Mouse (Mus musculus): Measurements from ENCODE around the gene Fam243.
A peak's percentile ranks its signal among the peaks of the same experiment; 100 is the strongest.

Gene Fam243

DNA sequence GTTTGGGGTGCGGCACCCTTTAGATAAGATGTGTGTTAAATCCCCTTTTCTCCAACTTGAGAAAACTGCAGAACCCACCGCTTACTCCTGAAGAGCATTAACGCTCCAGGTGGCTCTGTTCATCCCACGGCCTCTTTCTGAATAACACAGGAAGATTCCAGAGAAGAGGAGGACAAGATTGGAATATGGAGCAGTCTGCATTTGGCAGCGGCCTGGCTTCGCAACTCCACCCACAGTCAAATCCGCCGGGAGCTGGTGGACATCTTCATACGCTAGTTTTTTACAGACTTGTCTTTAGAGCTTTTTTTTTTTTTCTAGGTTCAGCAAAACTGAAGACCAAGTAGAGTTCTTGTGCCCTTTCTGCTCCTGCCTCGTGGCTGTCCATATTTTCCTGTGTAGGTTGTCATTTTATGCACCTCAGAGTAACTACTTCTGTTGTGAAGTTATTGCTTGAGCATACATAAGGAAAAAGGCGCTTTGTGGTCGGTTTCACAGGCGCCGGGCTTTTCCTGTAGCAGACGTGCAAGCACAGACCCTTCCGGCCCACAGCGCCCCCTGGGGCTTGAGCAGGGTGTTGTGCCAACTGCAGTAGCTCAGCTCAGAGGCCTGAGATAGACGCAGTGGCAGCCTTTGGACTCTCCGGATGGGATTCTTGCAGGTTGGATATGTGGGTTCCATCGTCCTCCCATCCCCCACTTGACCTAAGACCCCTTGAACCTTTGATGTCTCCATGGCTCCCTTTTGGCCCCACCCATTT is 1.7 kb downstream of the Fam243 start:
- DNase-seq (ENCODE audit: low spot score in 2 of 2) = peak; percentile 53 to 84

GRCm38 (mm10) chr16:92316049-92316738 is 5.0 kb downstream of the Fam243 start:
- DNase-seq (ENCODE audit: low spot score in 2 of 2) = no peak

DNA sequence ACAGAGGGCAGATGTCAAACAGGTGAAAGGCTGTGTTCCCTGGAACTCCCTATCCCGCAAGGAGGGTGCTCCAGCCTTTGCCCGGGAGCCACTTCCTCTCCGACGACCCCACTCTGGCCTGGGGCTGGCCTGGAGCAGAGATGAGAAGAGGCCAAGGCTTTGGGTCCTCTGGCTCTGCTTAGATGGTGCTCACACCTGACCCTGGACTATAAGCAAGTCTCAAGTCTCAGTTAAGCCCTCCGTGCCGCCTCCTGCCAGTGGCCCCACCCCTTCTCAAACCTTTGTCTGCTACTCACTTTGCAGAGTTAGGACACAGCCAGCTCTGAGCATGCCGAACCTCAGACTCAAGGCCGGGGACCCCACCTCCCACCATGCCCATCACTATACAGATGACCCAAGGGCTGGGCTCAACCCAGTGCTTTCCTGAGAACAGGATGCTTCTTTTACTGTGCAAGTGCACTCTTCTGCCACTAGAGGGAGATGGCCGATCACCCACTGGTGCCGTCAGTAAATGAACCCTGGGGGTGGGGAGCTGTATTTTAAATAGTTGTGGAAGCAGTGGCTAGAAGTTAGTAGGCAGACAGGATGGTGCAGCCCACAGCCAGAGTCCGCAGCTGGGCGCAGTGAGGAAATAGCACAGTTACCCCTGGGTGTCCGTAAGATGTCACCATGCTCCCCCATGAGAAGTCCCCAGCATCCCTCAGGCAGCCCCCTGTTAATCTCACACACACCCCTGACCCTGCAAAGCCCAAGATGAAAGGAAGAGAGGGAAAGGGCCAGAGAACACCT is 7.1 kb downstream of the Fam243 start:
- DNase-seq (ENCODE audit: low spot score in 2 of 2) = peak; percentile 13 to 41

- DNase-seq (ENCODE audit: low spot score in 2 of 2) = no peak
Observed at GRCm38 (mm10) chr16:92309126-92309525, 12.1 kb downstream of the Fam243 start.

DNA sequence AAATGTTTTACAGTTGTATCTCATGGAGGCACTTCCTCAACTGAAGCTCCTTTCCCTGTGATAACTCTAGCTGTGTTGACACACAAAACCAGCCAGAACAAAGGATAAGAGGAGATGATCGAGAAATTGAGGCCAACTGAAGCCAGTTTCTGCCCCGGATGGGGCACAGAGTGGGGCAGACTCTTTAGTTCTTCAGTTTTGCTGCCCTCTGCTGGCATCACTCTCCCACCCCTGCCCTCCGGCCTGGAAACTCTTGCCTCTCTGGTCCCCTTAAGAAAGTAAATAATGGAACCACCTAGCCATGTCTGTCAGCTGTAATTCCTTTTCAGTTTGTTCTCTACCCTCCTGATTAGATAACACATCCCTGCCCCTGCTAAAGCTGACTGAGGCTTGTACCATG is 13.3 kb downstream of the Fam243 start:
- DNase-seq (ENCODE audit: low spot score in 2 of 2) = no peak

DNA sequence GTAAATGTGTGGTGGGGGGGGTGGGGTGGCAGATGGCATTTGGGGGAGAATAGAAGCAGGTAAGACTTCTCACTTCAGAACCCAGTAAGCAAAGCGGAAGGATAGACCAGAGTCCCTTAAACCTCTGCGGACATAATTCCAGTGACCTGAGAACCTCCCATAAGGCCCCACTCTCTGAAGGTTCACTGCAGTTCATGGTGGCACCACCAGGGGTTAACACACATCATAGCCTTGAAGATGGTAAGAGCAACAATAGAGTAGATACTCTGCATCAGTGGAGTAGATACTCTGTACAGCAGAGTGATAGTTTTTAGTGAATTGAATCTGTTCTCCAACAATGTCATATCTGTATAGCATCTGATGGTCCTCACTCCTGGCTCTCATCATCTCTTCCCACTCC is 15.7 kb downstream of the Fam243 start:
- peak in 1 of 2 experiments; percentile 57 for DNase-seq (ENCODE audit: low spot score in 2 of 2)

GRCm38 (mm10) chr16:92302506-92302905 is 18.7 kb downstream of the Fam243 start:
- peak; percentile 11 to 40 for DNase-seq (ENCODE audit: low spot score in 2 of 2)

DNA sequence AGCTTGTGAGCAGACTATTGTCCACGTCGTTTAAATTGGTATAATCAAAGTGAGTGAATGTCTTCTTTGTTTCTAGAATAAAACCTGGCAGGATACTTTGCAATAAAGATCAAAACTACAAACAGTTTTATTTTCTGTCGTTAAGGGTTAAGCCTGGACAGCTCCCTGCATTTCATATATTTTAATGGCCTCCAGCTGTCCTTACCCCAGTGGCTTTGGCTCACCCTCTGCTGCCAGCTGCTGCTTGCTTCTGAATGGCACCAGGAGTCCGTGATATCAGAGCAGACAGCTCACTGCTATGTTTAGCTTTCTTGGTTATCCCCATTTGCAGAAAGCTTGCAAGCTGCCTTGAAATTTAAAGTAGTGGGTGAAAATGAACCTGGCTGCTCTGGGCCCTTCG is 19.3 kb downstream of the Fam243 start:
- no peak for DNase-seq (ENCODE audit: low spot score in 2 of 2)

GRCm38 (mm10) chr16:92301412-92301806 is 19.8 kb downstream of the Fam243 start:
- DNase-seq (ENCODE audit: low spot score in 2 of 2) = peak in 1 of 2 experiments; percentile 45

- peak; percentile 85 to 96 for DNase-seq (ENCODE audit: low spot score in 2 of 2)
Observed at GRCm38 (mm10) chr16:92300649-92301411, 20.4 kb downstream of the Fam243 start, which contains the start of gene Smim11. Gene Smim11, plus strand, starts transcription at chr16:92301286.

DNA sequence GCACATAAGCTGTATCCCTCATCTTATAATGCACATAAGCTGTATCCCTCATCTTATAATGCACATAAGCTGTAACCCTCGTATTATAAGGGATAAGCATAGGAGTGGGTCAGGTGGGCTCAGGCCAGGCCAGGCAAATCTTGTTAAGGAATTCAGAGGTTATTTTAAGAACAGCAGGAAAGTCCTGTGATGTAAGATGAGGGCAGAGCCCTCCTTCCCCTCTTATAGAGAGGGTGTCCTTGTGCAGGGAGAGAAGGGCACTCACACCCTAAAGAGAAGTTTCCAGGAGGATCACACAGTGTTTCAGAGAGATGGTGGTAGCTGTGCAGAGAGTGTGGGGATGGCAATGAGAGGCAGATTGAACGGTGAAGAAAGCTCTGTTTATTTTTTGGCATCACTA is 25.9 kb downstream of the Fam243 start:
- DNase-seq (ENCODE audit: low spot score in 2 of 2) = no peak

DNA sequence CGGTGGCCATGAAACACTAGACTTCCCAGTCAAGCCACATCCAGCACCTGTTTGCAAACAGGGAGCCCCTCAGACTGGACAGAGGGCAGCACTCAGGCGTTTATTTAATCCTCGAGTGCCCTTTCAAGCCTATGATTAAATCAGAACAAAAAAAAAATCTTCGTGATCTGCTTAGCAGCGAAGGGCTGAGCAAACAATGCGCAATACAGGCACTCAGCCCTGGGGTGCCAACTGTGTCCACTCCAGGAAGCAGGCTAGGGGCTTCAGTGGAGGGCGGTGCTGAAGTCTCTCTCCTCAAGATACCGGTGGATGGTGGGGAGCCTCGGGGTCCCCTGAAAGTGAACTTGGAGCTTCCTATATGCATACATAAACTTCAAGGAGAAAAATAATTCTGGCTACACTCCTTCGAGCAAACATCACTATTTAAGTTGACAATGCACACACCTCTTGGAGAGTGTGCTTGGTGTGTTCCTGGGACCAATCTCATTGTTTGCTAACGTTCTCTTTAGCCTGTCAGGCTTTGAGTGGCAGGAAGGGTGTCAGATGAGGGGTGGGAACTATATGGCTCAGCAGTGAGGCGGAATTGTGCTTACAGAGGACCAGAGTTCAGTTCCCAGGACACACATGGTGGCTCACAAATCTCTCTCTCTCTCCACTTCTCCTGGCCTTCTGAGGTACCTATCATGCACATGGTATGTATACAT is 26.8 kb downstream of the Fam243 start:
- no peak for DNase-seq (ENCODE audit: low spot score in 2 of 2)

DNA sequence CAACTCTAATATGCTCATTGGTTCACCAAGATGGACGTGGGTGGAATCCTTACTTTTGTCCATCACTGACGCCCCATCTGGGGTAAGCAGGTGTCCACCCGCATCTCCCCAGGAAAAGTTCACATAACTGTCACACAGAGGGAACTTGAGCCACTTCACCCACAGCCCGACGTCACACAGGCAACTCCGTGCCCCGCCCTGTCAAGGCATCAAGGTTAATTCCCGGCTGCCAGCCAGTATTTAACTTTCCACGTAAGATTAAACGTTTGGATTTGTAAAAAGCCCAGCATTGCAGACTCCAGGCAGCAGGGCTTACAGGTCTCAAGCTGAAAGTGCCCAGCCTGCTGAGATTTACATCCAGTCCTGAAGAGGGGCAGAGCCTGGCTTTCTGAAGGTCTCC is 29.1 kb downstream of the Fam243 start, which contains the start of gene Kcne2:
Gene Kcne2 (plus strand): TSS at position 289 of the 400 bp plus-strand sequence.
- DNase-seq (ENCODE audit: low spot score in 2 of 2) = no peak

GRCm38 (mm10) chr16:92290045-92290444 is 31.2 kb downstream of the Fam243 start:
- DNase-seq (ENCODE audit: low spot score in 2 of 2) = no peak

- DNase-seq (ENCODE audit: low spot score in 2 of 2) = no peak
Observed at GRCm38 (mm10) chr16:92288778-92289177, 32.5 kb downstream of the Fam243 start.

- DNase-seq (ENCODE audit: low spot score in 2 of 2) = peak; percentile 77 to 86
Observed at GRCm38 (mm10) chr16:92286609-92287008, 34.6 kb downstream of the Fam243 start.

DNA sequence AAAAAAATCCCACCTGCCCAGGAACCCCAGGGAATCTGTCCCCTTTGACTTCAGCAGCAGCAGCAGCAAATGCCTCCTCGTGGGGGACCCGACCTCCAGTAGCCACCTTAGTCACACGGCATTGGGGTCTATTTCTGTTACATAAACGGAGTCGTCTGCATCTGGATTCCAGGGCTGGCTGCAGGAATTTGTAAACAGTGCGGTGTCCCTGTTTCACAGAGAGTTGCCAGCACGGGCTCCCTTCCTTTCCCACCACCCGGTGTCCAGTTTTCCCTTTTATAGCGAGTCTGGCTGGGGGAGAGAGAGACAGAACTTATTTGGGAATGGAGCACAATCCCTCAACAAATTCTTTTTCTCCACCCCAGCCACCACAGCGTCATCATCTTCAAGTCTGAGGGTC is 36.2 kb downstream of the Fam243 start:
- no peak for DNase-seq (ENCODE audit: low spot score in 2 of 2)

- DNase-seq (ENCODE audit: low spot score in 2 of 2) = no peak
Observed at GRCm38 (mm10) chr16:92282671-92283070, 38.6 kb downstream of the Fam243 start.

GRCm38 (mm10) chr16:92275526-92275925 is 45.7 kb downstream of the Fam243 start:
- DNase-seq (ENCODE audit: low spot score in 2 of 2) = no peak

- no peak for DNase-seq (ENCODE audit: low spot score in 2 of 2)
Observed at GRCm38 (mm10) chr16:92274516-92274915, 46.7 kb downstream of the Fam243 start.

Data from spleen, postnatal 10 days (tissue).